Mouse (Mus musculus) urinary bladder, postnatal 4 days (tissue): Measurements from ENCODE around the gene Rfx2.

ENCODE experiments used
- DNase-seq, 2 experiments: peaks; one replicate each; pipeline ENCODE4 v3.0.0; 2021 to 2022; ENCODE audit warnings: low spot score in 2 of 2

Rfx2 gene

DNA sequence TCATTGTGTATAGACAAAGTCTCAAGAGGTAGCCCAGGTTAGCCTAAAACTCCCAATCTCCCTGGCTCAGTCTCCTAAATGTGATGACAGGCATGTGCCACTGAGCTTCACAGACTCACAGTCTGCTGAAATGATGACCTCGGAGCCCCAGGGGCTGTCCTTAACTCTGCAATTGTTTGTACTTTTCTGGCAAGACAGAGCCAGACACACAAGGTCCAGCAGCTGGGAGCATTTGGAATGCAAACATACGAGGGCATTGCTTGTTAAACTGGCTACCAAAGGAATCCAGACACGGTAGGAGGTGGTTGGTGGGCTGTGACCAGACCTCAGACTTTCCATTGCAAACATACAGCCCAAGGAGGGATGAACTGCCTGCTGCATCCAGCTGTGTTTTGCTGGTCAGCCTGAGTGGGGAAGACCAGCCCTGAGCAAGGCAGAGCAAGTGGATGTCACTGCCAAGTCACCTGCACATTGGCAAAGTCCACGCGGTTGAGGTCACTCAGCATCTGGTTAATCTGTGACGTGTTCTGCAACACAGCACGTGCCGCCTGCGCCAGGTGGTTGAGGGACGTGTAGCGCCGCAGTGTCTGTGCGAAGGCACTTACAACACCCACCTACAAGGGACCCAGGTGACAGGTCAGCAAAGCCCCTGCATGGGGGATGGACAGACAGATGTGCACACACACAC lies 50.4 kb downstream of the Rfx2 start:
- DNase-seq, result no peak

DNA sequence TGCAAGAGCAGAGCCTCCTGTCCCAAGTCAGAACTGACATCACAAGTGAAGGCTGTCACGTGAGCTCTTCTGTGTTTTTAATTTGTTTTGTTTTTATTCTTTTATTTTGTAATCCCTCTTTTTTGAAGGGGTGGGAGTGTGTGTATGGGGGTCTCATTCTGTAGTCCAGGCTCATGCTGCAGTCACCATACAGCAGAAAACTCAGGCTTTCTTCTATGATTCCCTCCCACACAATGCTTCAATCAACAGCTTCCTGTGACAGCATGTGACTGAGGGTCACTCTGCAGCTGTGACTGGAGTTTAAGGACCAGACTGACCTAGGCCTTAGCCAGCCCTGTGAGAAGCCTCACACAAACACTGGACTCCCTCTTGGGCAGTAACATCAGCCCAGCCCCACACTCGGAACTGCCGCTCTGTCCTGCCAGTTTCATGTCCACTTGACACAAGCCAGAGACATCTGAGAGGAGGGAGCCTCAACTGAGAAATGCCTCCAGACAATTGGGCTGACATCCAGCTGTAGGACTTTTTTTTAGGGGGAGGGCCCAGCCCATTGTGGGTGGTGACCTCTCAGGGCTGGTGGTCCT lies 51.9 kb downstream of the Rfx2 start:
- DNase-seq, result no peak

DNA sequence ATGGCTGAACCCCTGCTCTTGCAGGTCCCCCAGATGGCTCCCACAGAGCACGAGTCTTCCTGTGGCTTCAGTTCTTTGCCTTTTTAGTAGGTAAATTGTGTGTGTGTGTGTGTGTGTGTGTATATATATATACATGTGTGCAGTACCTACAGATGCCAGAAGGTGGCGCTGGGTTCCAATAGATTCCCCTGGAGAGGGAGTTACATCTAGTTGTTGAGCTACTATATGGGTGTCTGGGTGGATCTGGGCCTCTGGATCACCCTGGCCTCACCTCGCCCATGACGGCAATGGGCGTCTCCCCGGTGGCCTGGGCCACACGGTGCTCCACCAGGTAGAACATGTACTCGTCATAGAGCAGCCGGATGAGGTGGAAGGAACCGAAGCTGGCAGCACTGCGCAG lies 53.2 kb downstream of the Rfx2 start:
- no peak for DNase-seq

DNA sequence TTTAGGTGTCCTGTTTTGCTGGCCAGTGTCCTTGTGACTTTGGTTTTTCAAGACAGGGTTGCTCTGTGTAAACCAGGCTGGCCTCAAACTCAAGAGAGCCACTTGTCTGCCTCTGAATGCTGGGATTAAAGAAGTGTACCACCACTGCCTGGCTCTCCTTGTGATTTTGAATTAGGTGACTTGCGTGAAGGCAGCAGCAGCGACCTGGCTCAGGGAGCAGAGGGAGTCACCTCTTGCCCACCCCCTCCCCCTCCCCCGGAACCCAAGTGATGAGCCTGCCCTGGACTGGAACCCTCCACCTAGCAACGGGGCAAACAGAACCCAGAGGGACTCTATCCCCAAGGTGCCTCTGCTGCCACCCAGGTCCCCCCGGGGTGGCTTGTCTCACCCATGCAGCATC lies 60.9 kb downstream of the Rfx2 start, which contains the start of gene Prr22:
TSS of gene Prr22 (plus strand) at position 301 of the 400 bp plus-strand sequence.
- no peak for DNase-seq

DNA sequence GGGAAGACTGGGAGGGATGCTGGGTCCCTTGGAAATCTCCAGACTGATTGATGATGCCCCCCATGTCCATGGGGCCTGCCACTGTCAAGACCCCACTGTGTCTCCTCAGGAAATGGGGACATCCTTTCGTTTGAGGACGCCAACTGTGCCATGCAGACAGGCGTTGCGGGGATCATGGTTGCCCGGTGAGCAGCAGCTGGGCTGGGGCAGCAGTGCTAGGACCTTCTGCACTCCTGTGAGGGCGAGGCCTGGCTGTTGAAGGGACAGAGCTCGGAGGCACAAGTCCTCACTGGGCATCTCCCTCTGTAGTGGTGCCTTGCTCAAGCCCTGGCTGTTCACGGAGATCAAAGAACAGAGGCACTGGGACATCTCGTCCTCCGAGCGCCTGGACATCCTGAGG lies 61.9 kb downstream of the Rfx2 start:
- no peak for DNase-seq

DNA sequence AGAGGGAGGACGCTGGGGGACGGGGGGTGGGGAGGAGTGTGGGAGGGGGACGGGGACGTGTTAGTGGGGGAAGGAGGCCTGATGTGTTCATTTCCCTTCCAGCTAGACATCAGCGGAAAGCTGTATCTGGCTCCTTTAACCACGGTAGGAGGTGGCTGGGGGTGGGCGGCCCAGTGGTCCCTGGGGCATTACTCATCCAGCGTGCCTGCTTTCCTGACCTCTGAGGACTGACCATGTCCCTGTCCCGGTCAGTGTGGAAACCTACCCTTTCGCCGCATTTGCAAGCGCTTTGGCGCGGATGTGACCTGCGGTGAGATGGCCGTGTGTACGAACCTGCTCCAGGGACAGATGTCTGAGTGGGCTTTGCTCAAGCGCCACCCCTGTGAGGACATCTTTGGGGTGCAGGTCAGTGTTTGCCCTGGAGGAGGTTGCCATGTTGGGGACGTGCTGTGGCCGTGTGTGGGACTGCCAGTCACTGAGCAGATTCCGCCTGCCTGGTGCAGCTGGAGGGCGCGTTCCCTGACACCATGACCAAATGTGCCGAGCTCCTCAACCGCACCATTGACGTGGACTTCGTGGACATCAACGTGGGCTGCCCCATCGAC lies 63.2 kb downstream of the Rfx2 start:
- DNase-seq, result no peak

DNA sequence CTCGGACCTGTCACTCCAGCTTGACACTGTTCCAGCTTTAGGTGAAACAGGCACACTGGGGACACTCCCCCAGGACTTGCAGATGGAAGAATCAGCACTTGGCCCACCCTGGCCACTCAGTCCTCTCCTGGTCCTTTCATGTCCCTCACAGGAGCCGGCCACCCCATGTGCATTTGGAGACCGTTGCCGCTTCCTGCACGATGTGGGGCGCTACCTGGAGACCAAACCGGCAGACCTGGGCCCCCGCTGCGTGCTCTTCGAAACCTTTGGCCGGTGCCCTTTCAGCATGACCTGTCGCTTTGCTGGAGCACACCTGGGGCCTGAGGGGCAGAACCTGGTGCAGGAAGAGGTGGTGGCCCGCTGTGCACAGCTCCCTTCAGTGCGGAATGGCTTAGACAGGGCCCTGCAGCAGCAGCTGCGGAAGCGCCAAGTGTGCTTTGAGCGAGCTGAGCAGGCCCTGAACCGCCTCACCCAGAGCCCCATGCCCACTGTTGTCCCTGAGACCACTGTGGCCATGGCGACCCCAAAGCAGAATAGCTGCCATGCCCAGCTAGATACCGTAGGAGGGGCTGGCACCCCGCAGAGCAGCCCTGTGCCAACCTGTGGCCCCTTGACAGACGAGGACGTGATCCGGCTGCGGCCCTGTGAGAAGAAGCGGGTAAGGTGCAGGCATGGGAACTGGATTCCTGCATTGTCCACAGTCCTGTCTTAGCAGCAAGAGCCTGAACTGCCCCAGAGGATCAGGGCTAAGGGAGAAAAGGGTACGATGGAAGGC lies 64.0 kb downstream of the Rfx2 start:
- no peak for DNase-seq

DNA sequence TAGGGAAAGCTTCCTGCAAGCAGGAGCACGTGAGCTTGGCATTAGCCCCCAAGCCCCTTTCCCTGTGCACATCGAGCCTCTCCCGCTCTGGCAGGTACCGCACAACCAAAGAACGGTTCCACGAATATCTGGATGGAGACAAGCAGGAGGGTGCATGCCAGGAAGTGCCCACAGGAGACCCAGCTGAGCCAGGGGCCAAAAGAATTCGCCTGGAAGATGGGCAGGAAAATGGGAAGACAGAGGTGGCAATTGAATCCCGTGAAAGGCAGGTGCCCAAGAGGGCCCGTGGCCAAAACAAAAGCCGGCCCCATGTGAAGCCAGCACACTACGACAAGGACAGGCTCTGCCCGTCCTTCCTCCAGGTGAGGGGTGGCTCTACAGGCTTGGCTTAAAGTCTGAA lies 65.4 kb downstream of the Rfx2 start:
- no peak for DNase-seq

DNA sequence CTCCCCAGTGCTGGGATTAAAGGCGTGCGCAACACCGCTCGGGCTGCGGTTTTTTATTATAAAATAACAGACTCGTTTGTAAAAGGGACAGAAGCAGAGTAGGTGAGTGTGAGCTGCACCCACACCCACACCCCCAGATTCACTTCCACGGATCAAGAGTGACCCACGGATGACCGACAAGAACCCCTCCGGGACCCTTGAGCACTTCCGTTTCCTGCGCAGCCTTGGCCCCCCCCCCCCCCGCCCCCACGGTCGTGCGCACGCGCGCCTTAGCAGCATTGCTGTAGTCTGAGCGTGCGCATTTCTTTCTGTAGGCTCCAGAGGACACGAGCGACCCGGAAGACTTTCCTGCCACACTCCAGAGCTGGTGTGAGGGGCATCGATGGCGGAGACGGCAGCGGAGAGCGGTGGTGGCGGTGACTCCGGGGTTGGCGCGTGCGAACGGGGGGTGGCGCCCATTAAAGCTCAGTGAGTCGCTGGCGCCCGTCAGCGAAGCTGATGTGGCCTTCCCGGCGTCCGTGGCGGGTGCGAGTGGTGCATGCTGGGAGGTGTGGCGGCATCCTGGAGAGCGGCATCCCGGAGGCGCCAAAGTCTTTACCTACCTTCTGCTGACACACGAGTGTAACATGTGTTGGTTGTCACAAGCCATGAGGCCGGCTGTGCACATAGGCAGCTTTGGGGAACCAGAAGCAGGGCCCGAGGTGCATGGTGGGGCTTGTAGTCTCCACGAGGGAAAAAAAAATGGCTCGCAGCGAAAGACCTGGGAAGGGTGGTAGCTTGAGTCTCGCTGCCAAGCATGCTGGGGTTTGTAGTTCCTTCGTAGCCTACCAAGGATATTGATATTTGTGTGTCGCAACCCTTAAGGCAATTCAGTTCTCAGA lies 66.1 kb downstream of the Rfx2 start, which contains the start of gene Dus3l:
TSS of gene Dus3l (plus strand) at position 284 of the 881 bp plus-strand sequence.
- DNase-seq, result peak; percentile 81 to 82

DNA sequence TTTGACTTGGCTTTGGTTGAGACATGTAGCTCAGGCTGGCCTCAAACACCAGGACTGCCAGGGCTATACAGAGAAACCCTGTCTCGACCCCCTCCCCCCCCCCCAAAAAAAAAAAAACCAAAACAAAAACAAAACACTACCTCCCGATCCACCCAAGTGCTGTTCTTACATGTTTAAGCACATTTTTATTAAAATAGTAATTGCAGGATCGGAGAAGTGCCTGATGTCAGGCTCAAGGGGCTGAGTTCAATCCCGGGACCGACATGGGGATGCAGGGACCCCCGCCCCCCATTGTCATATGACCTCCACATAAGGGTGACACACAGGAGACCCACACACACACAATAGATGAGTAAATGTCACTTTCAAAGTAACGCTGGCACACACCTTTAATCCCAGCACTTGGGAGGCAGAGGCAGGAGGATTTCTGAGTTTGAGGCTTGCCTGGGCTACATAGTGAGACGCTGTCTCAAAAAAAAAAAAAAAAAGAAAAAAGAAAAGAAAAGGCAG lies 67.0 kb downstream of the Rfx2 start:
- DNase-seq, result no peak

DNA sequence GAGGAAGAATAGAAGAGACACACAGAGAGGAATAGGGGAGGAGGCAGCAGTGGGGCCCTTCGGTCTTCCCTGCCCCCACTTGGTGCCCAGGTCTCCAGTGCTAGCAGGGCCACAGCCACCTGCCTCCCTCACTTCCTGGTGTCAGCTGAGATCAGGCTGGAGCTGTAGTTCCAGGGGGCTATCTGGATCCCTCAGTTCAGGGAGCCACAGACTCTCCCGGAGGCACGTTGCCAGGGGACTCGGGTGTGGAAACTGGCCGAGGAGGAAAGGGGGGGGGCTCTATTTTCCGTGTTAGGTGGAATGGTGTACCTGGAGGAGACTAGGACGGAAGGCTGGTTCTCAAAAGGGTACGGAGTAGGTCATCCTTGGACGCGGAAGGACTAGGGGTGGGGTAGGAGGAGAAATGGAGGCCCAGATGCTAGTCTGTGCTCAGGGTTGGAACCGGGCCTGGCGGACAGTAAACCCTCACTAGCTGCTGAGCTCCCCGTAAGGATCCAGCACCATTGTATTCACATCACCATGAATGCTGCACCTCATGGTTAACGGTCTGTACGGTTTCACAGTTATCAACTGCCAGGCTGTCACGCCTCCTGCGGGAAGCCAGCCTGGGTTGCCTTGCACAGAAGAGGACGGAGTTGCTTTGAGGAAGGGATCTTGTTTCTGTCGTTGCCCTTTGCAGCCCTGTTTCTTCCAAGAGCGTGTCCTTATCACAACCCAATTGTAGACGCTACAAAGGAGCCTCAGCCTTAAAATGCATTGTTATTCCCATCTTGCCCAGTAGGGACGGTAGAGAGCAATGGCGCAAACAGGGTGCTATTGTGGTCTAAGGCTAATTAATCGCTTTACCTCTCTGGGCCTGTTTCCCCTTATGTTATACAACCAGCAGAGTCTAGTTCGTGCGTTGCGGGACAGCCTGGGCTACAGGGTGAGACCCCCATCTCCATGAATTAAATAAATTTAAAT lies 67.8 kb downstream of the Rfx2 start:
- no peak for DNase-seq

DNA sequence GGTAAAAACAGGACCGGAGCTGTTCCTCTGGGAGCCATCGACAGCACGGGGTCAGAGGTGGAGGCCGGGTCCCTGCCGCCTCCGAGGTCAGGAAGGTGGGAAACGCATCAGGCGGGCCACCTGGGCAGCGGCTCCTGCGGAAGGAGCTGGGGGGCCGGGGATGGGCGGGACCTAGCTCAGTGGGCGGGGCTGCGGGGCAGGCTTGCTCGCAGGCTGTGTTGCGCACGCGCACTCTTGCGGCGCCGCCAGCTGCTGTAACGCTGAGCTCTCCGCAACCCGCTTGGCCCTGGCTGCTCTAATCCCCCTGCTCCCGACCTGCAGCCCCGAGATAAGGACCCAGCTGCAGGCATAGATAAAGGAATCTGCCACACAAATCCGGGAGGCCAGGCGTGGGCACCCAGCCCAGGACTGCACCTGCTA lies 68.8 kb downstream of the Rfx2 start:
- DNase-seq, result peak; percentile 81 to 87

DNA sequence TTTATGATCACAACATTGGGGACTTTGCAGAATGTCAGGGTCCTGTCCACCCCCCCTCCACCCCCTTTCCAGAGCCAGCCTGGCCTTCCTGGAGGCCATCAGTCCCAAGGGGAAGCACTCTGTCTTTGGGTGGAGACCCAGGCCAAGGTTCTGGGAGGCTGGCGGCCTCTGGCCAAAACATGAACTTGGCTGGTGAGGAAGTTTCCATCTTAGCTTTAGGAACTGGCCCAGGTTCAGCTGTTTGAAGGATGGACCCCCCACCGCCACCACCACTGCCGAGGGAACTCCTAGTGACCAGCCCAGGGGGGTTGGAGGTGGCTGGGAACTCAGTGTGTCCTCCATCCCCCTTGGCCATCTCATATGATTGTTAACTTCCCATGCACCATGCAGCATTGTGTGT lies 69.7 kb downstream of the Rfx2 start:
- no peak for DNase-seq

DNA sequence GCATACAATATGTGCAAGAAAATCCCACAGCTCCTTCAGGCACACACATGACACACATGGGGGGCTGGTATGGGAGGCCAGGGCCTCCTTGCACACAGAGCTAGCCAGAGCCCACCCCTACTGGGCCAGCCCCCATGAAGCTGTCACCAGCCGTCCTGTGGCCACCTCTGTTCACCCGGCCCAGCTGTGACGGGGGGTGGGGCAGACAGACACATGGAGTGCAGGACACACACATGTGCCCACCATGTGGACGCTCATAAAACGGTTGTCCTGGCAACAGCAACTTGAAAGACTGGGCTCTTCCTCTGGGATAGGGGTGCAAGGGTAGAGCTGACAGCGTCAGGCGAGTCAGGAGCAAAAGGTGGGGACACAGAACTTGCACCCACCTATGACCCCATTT lies 71.6 kb downstream of the Rfx2 start:
- no peak for DNase-seq

DNA sequence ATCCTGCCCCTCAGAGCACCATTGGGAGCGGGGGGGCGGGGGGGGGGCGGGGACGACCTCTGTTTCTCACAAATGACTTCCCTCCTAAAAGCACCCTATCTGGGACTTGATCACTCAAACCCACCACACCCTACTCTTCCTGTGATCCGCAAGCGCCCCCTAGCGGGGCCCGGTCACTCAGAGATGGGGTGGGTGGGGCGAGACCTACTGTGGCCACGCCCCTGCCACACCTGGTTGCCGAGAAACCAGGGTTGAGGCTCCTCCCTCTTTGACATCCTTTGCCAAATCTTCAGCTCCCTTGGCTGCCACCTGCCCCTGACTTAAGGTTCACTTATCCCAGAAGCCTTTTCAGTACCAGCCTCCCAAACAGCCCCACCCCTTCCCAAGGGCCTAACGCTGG lies 72.7 kb downstream of the Rfx2 start:
- peak; percentile 61 to 87 for DNase-seq

DNA sequence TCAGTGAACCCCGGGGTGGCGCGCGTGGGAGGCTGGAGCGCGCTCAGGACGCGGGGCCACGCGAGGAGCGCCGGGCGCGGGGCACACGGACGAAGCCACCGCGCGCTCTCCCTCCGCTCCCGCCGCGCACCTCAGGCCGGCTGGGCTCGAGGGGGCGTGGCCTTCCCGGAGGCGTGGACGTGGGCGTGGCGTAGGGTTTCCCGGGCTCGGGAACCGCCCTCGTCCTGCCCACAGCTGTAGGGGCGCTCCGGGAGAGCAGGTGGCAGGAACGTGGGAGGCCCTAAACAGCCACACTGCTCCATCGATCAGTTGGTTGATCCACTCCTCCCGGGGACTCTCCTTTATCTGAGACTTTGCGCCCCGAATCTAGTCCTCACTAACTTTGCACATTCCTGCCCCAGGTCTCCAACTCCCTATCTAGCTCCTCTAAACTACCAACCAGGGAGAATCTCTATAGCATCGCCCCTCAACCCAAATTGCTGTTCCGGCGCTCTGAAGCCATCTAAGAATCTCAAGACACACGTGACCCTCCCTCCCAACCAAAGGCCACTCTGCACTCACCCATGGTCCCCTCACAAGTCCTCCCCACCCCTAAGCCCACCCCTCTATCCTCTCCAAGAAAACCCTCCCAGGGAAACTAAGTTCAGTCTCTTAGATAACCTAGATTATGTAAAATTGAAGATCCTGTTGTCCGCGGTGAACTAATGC lies 73.2 kb downstream of the Rfx2 start, which contains the start of gene Nrtn:
TSS of gene Nrtn (minus strand) at position 115 of the 708 bp plus-strand sequence.
- peak; percentile 82 to 91 for DNase-seq

DNA sequence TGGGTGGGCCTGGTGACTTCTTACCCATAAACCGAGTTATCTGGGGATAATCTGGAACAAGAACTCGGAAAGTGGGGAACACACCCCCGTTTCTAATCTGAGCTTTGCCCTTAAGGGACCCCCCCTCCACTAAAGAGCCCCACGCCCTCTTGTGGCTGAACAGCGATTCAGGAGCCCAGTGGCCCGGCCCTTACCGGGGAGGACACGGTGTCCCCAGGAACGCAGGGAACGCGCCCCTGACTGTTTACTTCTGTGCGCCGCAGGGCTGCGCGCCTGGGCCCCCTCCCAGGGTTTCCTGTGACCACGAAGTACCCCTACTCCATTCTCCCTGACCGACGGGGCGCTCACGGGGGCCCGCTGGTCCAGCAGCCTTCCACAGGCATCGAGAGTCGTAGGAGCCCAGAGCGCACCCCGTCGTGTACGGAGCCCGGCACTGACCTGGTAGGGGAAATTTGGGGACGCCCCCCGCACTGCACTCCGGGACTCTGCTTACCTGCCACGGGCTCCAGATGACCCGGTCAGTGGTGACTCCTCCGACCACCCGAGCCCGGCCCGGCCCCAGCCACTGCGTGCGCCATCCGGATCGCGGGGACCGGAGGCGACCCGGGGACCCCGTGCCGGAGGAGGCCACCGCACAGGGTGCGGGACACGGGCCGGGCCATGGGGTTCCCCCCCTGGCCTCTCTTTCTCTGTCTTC lies 74.0 kb downstream of the Rfx2 start:
- DNase-seq, result no peak
